Mouse (Mus musculus) thymus, postnatal 36 days (tissue): Measurements from ENCODE around the gene Alx1.

Experiments
- DNase-seq, 2 experiments: peaks; one replicate each; pipeline ENCODE4 v3.0.0; 2022; ENCODE audit warnings: mixed read lengths in 2 of 2

Alx1 gene

DNA sequence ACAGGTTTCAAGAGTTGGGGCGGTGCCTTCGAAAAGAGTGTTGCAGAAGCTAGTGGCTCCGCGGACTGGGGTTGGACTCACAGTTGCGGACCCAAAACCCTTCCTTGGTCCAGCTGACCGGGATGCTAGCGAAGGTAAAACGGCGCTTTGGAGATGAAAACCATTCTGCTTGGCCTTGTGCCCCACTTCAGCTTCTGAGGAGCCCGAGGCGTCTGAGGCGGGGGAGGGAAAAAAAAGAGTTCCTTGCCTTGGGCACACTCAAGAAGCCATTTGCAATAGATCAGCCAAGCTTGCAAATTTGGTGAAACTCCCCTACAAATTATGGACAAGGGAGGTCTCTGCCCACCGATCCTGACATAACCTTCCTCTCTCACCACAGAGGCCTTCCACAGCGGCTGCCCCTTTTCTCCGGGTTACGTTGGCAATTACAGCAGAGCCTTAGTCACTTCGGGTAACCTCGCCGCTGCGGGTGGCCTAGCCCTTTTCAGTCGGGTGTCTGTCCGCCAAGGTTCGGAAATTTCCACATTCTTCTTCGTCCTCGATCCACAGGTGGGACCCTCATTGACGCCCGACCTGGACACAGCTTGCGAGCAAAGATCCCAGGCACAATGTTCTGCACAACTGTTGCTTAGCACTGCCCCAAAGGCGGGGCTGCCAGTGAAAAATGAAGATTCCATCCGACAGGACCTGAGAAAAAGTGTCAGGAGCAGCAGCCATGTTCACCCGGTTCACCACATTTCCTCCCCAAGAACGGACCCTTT lies at the start of gene Alx1:
Gene Alx1 (minus strand): TSS at position 486 of the 761 bp plus-strand sequence.
- no peak for DNase-seq

DNA sequence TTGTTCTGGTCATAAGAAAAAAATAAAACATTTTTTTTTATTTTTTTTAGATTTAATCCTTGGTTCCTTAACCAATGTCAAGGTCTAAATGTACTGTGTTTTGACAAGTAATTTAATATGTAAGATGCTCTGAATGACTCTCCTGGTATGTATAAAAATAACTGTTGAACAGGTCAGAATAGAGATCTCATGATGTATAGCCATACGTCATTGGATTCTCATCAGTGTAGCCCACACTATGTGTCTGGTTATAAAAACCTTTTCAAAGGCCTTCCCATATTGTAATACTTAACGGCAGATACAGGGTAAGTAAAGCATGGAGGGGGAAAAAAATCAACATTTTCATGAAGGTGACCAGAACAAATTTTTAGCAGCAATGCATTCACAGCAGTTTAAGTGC lies 19.6 kb upstream of the Alx1 start:
- DNase-seq = no peak

DNA sequence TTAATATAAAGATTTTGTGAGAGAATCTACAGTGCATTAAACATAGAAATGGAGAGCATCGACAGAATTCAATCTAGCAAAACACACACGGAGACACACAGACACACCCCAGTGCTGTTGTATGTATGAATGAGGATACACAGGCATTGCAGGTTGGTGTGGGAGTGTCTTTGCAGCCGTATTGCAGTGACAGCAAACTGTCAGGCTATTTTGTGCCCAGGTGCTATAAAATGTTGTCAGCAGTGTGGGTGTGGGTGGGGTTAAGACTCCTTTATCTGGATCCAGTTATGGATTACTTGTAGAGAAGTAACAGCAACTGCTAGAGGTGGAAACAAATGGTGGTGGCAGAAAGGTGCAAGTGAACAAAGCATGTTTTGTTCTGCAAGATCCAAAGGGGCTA lies 16.6 kb upstream of the Alx1 start:
- DNase-seq = no peak

- no peak for DNase-seq
Measured at GRCm38 (mm10) chr10:103045019-103045418, 15.0 kb upstream of the Alx1 start.

DNA sequence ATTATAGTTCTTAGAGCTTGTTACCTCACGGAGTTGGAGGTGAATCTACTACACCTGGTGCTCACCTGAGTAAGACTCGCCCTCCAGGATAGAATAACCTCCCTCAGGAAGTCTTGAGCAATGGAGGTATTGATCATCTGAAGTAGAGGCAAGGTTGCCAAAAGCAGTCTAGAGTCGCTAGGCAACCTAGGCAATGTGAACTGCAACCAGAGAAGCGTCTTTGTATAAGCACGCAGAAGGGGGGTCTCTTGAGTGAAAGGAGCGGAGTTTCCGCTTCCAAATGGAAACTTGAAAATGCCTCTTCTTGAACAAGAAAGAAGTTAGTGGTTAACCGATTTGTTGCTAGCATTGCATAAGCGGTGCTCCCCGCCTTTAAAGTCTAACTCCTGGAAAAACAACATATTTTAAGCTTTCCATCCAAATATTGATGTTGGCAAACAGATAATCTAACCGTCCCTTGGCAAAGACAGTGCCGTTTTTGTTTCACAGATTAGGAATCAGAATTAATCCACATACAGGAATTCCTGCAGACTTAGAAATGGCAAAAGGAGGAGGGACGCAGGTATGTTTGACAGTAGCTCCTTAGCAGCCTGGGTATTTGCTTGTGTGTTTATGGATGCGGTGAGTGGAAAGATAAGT lies 5.1 kb upstream of the Alx1 start:
- no peak for DNase-seq

GRCm38 (mm10) chr10:103030931-103031330 lies 916 bp upstream of the Alx1 start:
- DNase-seq = no peak

DNA sequence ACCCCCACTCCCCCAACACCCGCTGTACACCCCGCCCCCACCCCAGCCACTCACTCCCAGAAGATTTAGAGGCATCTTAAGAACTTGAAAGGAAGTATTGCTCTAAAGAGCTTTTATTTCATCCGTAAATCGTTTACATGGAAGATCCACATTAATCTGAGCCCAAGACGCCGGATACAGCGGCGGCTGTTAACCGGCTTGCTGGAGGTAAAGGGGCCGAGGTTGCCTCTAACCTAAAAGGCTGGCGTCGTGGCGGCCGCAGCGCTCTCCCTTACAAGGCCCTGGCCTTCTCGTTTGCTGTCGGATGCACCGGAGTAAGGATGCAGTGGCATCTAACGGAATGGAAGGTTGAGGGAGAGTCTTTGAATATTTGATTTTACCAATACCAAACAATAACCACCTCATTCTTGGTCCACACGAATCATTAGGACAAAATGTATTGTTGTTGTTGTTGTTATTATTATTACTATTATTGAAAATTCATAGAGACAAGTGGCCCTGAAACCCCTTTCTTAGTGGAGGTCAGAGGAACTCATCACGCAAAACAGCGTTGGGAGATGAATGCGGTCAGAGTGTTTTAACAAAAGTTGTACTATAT lies 784 bp downstream of the Alx1 start:
- DNase-seq = no peak

- no peak for DNase-seq
Measured at GRCm38 (mm10) chr10:103028253-103029131, 1.5 kb downstream of the Alx1 start.

GRCm38 (mm10) chr10:103027931-103028252 lies 2.1 kb downstream of the Alx1 start:
- DNase-seq = no peak

- no peak for DNase-seq
Measured at GRCm38 (mm10) chr10:103027226-103027930, 2.6 kb downstream of the Alx1 start.

- DNase-seq = no peak
Measured at GRCm38 (mm10) chr10:103026636-103027225, 3.3 kb downstream of the Alx1 start.

- no peak for DNase-seq
Measured at GRCm38 (mm10) chr10:103002556-103002955, 27.5 kb downstream of the Alx1 start.

- DNase-seq = no peak
Measured at GRCm38 (mm10) chr10:103000902-103001301, 29.1 kb downstream of the Alx1 start.

DNA sequence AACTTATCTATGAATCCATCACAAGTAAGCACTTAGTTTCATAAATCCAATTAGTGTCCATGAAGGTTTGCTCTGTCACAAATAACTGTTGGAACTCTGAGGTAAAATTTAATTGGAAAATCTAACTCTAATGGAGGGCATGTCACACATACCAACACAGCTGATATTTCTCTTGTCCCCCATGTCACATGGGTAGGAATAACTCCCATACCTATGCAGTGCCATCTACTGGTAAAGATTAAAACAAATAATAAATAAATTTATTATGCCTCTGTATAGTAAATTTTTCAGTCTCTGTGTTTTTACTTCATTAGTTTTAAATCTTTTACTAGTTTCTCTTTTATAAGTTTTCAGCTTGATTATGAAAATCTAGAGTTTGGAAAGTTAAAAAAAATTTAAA lies 30.4 kb downstream of the Alx1 start:
- DNase-seq = no peak

- DNase-seq = no peak
Measured at GRCm38 (mm10) chr10:102975106-102975505, 54.9 kb downstream of the Alx1 start.

DNA sequence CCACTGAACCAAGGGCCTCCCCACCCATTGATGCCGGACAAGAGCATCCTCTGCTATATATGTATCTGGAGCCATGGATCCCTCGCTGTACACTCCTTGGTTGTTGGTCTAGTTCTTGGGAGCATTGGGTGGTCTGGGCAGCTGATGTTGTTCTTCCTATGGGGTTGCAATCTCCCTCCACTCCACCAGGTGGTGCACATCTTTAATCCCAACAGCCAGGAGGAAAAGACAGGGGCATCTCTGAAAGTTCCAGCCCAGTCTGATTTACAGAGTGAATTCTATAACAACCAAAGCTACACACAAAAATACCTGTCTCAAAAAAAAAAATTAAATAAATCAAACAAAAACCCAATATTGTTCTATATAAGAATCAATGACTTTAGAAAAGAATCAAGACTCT lies 70.4 kb downstream of the Alx1 start:
- DNase-seq = no peak
